Mouse (Mus musculus): Measurements from ENCODE around the gene Gp1ba. TPM values are rescaled to one million over a fixed set of nuclear protein-coding genes. Genes with fewer than 3 reads are reported as not detected.

The Gp1ba gene
- polyA plus RNA-seq, 1 experiment: 0.04 TPM

DNA sequence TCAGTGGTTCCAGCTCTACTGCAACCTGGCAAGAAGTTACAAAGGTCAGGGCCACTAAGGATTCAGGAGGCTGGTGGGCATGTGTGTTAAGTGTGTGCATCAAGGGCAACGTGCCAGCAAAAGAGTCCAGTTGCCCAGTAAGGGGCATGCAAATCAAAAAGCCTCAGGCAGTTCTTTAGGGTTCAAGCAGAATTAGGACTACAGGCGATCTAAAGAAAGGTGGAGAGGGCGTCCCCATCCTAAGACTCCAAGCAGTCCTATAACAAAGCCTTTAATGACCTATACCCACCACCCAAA, 7.3 kb downstream of the Gp1ba start:
- Histone ChIP-seq H3K27me3 (ENCODE audit: control insufficient read depth, insufficient read depth, low read length) (no peaks in the 10 kb centered on the region), H3K4me3 (ENCODE audit: control insufficient read depth, insufficient read depth, low read length) (peak overlapping the region; percentile 64), H3K36me3 (ENCODE audit: control insufficient read depth, insufficient read depth, low read length) (peaks cover 25% of the 10 kb centered on the region), H3K4me1 (replicated peaks; ENCODE audit: control insufficient read depth, insufficient read depth, low read length) (peaks cover 35% of the 10 kb centered on the region), H3K27ac (ENCODE audit: control insufficient read depth, insufficient read depth, low read length) (peak overlapping the region; percentile 44)
- DNase-seq: peak; percentile 13
- 21% methylated on average over 3 of the region's 3 CpGs for WGBS
- TF ChIP-seq CTCF (IDR thresholded peaks at IDR 0.05; ENCODE audit: borderline replicate concordance, control insufficient read depth, extremely low read depth, insufficient read depth, low read length, poor library complexity): no peak
- no peak for TF ChIP-seq POLR2A (IDR thresholded peaks at IDR 0.05; ENCODE audit: control insufficient read depth, extremely low read depth, insufficient read depth, low read length, poor library complexity)

DNA sequence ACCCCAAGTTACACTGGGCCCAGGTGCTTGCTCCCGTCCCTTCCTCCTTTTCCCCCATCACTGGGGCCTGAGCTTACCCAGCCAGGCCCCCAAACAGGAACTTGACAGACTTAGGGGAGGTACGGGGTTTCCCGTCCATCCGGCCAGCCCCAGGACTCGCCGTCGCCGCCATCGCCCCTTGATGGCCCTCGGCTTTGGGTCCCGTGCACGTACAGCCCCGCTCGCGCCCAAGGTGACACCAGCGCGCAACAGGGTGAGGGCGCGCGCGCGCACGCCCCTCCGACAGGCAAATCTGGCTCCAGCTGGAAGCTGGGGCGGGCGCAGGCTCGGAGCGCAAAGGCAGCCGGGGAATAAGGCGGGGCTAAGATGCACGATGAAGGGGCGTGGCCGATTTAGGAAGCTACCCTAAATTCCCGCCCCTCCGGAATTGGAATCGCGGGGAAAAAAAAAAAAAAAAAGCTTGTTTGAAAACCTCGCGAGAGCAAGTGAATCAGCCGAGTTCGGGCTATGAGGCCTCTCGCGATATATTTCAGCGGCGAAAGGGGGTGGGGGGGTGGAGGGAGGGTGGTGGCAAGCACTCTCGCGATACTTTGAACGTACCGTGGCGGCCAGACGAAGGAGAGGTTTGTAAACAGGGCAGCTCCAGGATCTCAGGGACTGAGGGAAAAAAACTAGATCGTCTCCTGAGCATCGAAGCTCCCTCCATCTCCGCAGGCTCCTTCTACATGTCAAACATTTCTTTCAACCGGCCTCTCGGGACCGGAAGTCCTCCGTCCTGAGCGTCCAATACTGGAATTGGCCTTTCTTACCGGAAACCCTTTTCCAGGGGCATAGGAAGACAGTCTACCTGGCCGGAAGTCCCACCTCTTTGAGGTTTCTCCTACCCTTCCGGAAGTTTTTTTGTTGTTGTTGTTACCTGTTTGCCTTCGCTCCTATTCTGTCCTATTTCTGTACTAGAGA, 8.0 kb downstream of the Gp1ba start, which contains the start of the genes Rnf167 and Slc25a11:
Gene Rnf167 (plus strand): TSS at position 545 of the 960 bp plus-strand sequence.
Gene Slc25a11 (minus strand): TSS at position 789 of the 960 bp plus-strand sequence.
- Histone ChIP-seq H3K4me3 (ENCODE audit: control insufficient read depth, insufficient read depth, low read length) (peak within 1 kb of the TSS; percentile 66), H3K36me3 (ENCODE audit: control insufficient read depth, insufficient read depth, low read length) (peaks cover 33% of the 10 kb centered on the region), H3K27ac (ENCODE audit: control insufficient read depth, insufficient read depth, low read length) (peak within 1 kb of the TSS; percentile 97), H3K4me1 (replicated peaks; ENCODE audit: control insufficient read depth, insufficient read depth, low read length) (peaks cover 39% of the 10 kb centered on the region), H3K27me3 (ENCODE audit: control insufficient read depth, insufficient read depth, low read length) (no peaks in the 10 kb centered on the region)
- TF ChIP-seq CTCF (IDR thresholded peaks at IDR 0.05; ENCODE audit: borderline replicate concordance, control insufficient read depth, extremely low read depth, insufficient read depth, low read length, poor library complexity) (peak; percentile 66; the same call in 1 of the 2 replicates), POLR2A (IDR thresholded peaks at IDR 0.05; ENCODE audit: control insufficient read depth, extremely low read depth, insufficient read depth, low read length, poor library complexity) (peak; percentile 91)
- under 1% methylated on average over 63 of the region's 63 CpGs for WGBS
- peak; percentile 96 for DNase-seq

DNA sequence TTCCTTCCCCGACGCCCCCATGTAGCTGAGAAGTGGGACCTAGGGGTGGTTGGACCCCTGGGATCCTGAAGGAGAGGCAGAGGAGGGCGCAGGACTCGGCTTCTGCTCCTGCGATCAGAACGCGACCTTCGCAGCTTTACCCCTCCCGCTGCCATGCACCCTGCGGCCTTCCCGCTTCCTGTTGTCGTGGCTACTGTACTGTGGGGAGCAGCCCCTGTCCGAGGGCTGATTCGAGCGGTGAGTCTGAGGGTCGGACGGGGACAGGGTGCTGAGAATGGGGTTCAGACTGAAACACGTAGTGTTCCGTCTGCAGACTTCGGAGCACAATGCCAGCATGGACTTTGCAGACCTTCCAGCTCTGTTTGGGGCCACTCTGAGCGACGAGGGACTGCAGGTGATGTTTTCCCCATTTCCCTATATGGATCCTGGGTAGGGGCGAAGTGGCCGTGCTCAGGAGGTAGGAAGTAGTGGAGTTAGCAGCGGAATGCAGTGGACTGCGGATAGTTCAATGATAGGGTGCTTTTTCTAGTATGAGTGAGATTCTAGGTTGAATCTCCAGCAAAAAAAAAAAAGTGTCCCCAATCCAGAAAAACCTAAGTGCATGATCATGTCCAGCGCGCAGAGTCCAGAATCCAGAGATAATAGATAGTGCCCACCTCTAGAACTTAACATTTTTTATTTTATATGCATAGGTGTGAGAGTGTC, 8.9 kb downstream of the Gp1ba start:
- Histone ChIP-seq H3K4me3 (ENCODE audit: control insufficient read depth, insufficient read depth, low read length) (peak overlapping the region; percentile 66), H3K4me1 (replicated peaks; ENCODE audit: control insufficient read depth, insufficient read depth, low read length) (peaks cover 41% of the 10 kb centered on the region), H3K27ac (ENCODE audit: control insufficient read depth, insufficient read depth, low read length) (peak overlapping the region; percentile 97), H3K27me3 (ENCODE audit: control insufficient read depth, insufficient read depth, low read length) (no peaks in the 10 kb centered on the region), H3K36me3 (ENCODE audit: control insufficient read depth, insufficient read depth, low read length) (peaks cover 42% of the 10 kb centered on the region)
- no peak; the same call in 1 of the 2 replicates for TF ChIP-seq POLR2A (IDR thresholded peaks at IDR 0.05; ENCODE audit: control insufficient read depth, extremely low read depth, insufficient read depth, low read length, poor library complexity)
- no peak for TF ChIP-seq CTCF (IDR thresholded peaks at IDR 0.05; ENCODE audit: borderline replicate concordance, control insufficient read depth, extremely low read depth, insufficient read depth, low read length, poor library complexity)
- peak; percentile 64 for DNase-seq
- WGBS: 2% methylated on average over 28 of the region's 28 CpGs

DNA sequence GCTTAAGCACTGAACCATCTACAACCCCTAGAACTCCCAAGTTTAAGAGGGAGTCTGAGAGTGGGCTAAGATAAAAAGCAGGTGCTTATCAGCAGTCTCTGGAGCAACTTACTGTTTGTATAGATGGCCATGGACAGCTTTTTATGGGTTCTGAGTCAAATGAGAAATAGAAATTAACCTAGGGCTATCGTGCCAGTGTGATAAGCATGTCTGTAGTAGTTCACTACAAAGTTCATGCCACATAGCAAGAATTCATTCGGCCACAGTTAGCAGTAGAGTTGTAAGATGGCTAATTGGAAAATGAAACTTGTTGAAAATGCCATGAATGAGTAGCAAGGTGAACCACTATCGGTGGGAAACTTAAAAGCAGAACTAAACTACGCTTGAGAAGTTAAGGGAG, 9.6 kb downstream of the Gp1ba start:
- H3K27ac ChIP-seq (ENCODE audit: control insufficient read depth, insufficient read depth, low read length): peak overlapping the region; percentile 20; the same call in 1 of the 2 replicates
- 9% methylated on average over 4 of the region's 4 CpGs for WGBS
- DNase-seq: peak; percentile 4
- H3K4me3 ChIP-seq (ENCODE audit: control insufficient read depth, insufficient read depth, low read length): no peak overlapping the region
- no peak for TF ChIP-seq CTCF (IDR thresholded peaks at IDR 0.05; ENCODE audit: borderline replicate concordance, control insufficient read depth, extremely low read depth, insufficient read depth, low read length, poor library complexity)
- no peak for TF ChIP-seq POLR2A (IDR thresholded peaks at IDR 0.05; ENCODE audit: control insufficient read depth, extremely low read depth, insufficient read depth, low read length, poor library complexity)
- H3K27me3 ChIP-seq (ENCODE audit: control insufficient read depth, insufficient read depth, low read length): no peaks in the 10 kb centered on the region
- peaks cover 41% of the 10 kb centered on the region for H3K4me1 ChIP-seq (replicated peaks; ENCODE audit: control insufficient read depth, insufficient read depth, low read length)
- H3K36me3 ChIP-seq (ENCODE audit: control insufficient read depth, insufficient read depth, low read length): peaks cover 44% of the 10 kb centered on the region

DNA sequence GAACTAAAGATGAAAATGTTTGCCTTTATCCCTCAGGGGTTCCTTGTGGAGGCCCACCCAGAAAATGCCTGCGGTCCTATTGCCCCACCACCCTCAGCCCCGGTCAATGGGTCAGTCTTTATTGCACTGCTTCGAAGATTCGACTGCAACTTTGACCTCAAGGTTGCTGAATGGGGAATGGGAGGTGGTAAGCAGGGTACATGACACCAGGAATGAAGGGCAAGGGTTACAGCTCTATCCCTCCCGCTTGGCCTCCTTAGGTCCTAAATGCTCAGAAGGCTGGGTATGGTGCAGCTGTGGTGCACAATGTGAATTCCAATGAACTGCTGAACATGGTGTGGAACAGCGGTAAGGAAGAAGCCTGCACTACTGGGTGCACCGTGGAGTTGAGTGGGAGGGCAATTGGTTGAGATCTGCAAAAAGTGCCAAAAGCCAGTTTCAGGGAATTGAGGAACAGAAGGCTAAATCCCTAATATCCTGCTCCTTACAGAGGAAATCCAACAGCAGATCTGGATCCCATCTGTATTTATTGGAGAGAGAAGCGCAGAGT, 10.3 kb downstream of the Gp1ba start:
- Histone ChIP-seq H3K4me3 (ENCODE audit: control insufficient read depth, insufficient read depth, low read length) (peak overlapping the region; percentile 12; the same call in 1 of the 2 replicates), H3K36me3 (ENCODE audit: control insufficient read depth, insufficient read depth, low read length) (peaks cover 44% of the 10 kb centered on the region), H3K27ac (ENCODE audit: control insufficient read depth, insufficient read depth, low read length) (peak overlapping the region; percentile 58), H3K27me3 (ENCODE audit: control insufficient read depth, insufficient read depth, low read length) (no peaks in the 10 kb centered on the region), H3K4me1 (replicated peaks; ENCODE audit: control insufficient read depth, insufficient read depth, low read length) (peaks cover 41% of the 10 kb centered on the region)
- peak; percentile 18 for DNase-seq
- TF ChIP-seq POLR2A (IDR thresholded peaks at IDR 0.05; ENCODE audit: control insufficient read depth, extremely low read depth, insufficient read depth, low read length, poor library complexity) (no peak), CTCF (IDR thresholded peaks at IDR 0.05; ENCODE audit: borderline replicate concordance, control insufficient read depth, extremely low read depth, insufficient read depth, low read length, poor library complexity) (no peak)
- 84% methylated on average over 8 of the region's 8 CpGs for WGBS
